10 mouse cellular contexts compared by ENCODE assay signal in the genomic region with DNA sequence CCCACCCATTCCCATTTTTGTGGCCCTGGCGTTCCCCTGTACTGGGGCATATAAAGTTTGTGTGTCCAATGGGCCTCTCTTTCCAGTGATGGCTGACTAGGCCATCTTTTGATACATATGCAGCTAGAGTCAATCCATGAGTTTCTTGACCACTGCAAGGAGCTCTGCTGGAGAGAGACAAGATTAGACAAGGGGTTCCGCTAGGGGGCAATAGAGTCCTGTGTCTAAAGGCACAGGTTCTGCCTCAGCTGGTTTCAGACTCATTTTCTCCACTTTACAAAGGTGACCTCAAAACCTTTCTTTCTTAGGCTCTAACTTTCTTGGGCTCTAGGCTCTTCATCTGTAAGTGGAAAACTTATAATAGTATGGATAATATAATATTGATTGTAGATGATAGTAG. TPM values are rescaled to one million over a fixed set of nuclear protein-coding genes. Genes with fewer than 3 reads are reported as not detected.
DNase-seq lines count a peak whose midpoint lies in the region; ATAC-seq and TF ChIP-seq lines count a peak whose summit lies in the region.
"Not testable (repeated sequence)": the region's sequence is repeated elsewhere in the genome, so short reads cannot be mapped to it uniquely, and the experiment has no call there.
"Had no signal": no experiment of that assay in that cellular context is flagged by ENCODE, and none has a peak within 500 bp of the region (broad histone marks: within the 10 kb centered on the region; RNA-seq: fewer than 3 reads in every experiment).

No protein-coding gene starts in this region.

- not testable (repeated sequence) for H3K27ac ChIP-seq in embryonic facial prominence, embryonic 10.5 days (replicated peaks); heart, postnatal 0 days (ENCODE audit: low read depth); liver, embryonic 13.5 days

- ATAC-seq in CD4-positive, CD25-positive, alpha-beta regulatory T cell, adult 4 months, result peak; percentile 95
- peak; percentile 51 for ATAC-seq in heart, postnatal 0 days (ENCODE audit: insufficient read depth, low read depth)
- ATAC-seq in liver, embryonic 13.5 days (ENCODE audit: low read depth), result not testable (repeated sequence)

- H3K27me3 ChIP-seq in embryonic facial prominence, embryonic 10.5 days (replicated peaks; ENCODE audit: low read depth, poor library complexity, severe bottlenecking); heart, postnatal 0 days (ENCODE audit: control insufficient read depth, insufficient read depth, low read length); liver, embryonic 13.5 days; splenic B cell, adult 2 months (ENCODE audit: control insufficient read depth, insufficient read depth, low read length, poor library complexity, severe bottlenecking): not testable (repeated sequence)

- not testable (repeated sequence) for H3K9me3 ChIP-seq in embryonic facial prominence, embryonic 10.5 days; heart, postnatal 0 days (replicated peaks; ENCODE audit: control insufficient read depth, low read length); liver, embryonic 13.5 days (replicated peaks)

- H3K4me3 ChIP-seq in embryonic facial prominence, embryonic 10.5 days; heart, postnatal 0 days (ENCODE audit: low read depth, low read length); liver, embryonic 13.5 days (replicated peaks): not testable (repeated sequence)

- 12% methylated on average over 2 of the region's 2 CpGs for WGBS in embryonic facial prominence, embryonic 10.5 days
- WGBS in heart, postnatal 0 days, result 0% methylated on average over 2 of the region's 2 CpGs
- WGBS in liver, embryonic 13.5 days (ENCODE audit: insufficient replicate concordance), result 6% methylated on average over 2 of the region's 2 CpGs

- not testable (repeated sequence) for TF ChIP-seq EP300 in heart, postnatal 0 days (IDR thresholded peaks at IDR 0.05; ENCODE audit: low read depth)

- peak; percentile 18 to 50 for DNase-seq in adrenal gland, postnatal 4 days (ENCODE audit: low spot score in 2 of 2)
- peak; percentile 62 for DNase-seq in embryonic facial prominence, embryonic 10.5 days (ENCODE audit: low spot score)
- peak; percentile 73 for DNase-seq in heart, postnatal 0 days (ENCODE audit: low spot score)
- DNase-seq in kidney, postnatal 25 days, result peak; percentile 77 to 92
- peak; percentile 31 for DNase-seq in liver, embryonic 13.5 days
- peak; percentile 39 for DNase-seq in neural tube, embryonic 10.5 days (ENCODE audit: extremely low spot score, low spot score)
- DNase-seq in splenic B cell, adult 2 months (ENCODE audit: low read depth, low spot score), result peak; percentile 92

- not testable (repeated sequence) for H3K36me3 ChIP-seq in embryonic facial prominence, embryonic 10.5 days (replicated peaks); heart, postnatal 0 days (replicated peaks; ENCODE audit: control insufficient read depth, insufficient read depth, low read length); liver, embryonic 13.5 days; splenic B cell, adult 2 months (ENCODE audit: control insufficient read depth, insufficient read depth, low read length, poor library complexity, severe bottlenecking)

- not testable (repeated sequence) for H3K4me2 ChIP-seq in heart, postnatal 0 days (ENCODE audit: low read depth, low read length); liver, embryonic 13.5 days

- TF ChIP-seq CTCF in heart, postnatal 0 days (IDR thresholded peaks at IDR 0.05; ENCODE audit: low read depth), result peak; percentile 71

- H3K4me1 ChIP-seq in embryonic facial prominence, embryonic 10.5 days; heart, postnatal 0 days (ENCODE audit: control insufficient read depth, insufficient read depth); liver, embryonic 13.5 days (replicated peaks): not testable (repeated sequence)

- not testable (repeated sequence) for H3K9ac ChIP-seq in heart, postnatal 0 days (replicated peaks; ENCODE audit: low read depth, low read length); liver, embryonic 13.5 days

RNA-seq across cellular contexts. Expression of gene Ubac2, which starts 13.3 kb away (rescaled TPM):
- polyA plus RNA-seq in CD4-positive, CD25-positive, alpha-beta regulatory T cell, adult 4 months (2017; shearing (Covaris generic)), result 10 to 100 TPM; 83.5 to 93.7 TPM
- total RNA-seq in adrenal gland, postnatal 4 days (2021), result 10 to 100 TPM; 33.5 to 33.9 TPM
- polyA plus RNA-seq in embryonic facial prominence, embryonic 10.5 days (2016; fragmentation: Nextera tagmentation; extraction: Ambion mirVana), result 70.5 and 73.4 TPM in 2 replicates
- total RNA-seq in heart, postnatal 0 days (2014; rRNA removed; ENCODE audit: low replicate concordance), result 55.5 and 66.8 TPM in 2 replicates
- polyA plus RNA-seq in heart, postnatal 0 days (2015; fragmentation: Nextera tagmentation; extraction: Ambion mirVana), result 38.7 and 39.4 TPM in 2 replicates
- polyA plus RNA-seq in liver, embryonic 13.5 days (2015; fragmentation: Nextera tagmentation; extraction: Ambion mirVana), result 22.6 and 25.3 TPM in 2 replicates

RNA-seq across cellular contexts. Expression of gene Gpr18, which starts 50.4 kb away (rescaled TPM):
- 10 to 100 TPM; 92.7 to 95.9 TPM for polyA plus RNA-seq in CD4-positive, CD25-positive, alpha-beta regulatory T cell, adult 4 months (2017; shearing (Covaris generic))
- under 1 TPM in 1 of 2 experiments, not detected in 1; 0.25 TPM for total RNA-seq in adrenal gland, postnatal 4 days (2021)
- polyA plus RNA-seq in embryonic facial prominence, embryonic 10.5 days (2016; fragmentation: Nextera tagmentation; extraction: Ambion mirVana), result 0.22 TPM in 1 of 2 replicates, not detected in the other
- total RNA-seq in heart, postnatal 0 days (2014; rRNA removed; ENCODE audit: low replicate concordance), result not detected in 2 replicates
- polyA plus RNA-seq in heart, postnatal 0 days (2015; fragmentation: Nextera tagmentation; extraction: Ambion mirVana), result 0.07 and 0.10 TPM in 2 replicates
- 0.14 TPM in 1 of 2 replicates, not detected in the other for polyA plus RNA-seq in liver, embryonic 13.5 days (2015; fragmentation: Nextera tagmentation; extraction: Ambion mirVana)
- polyA plus RNA-seq: heart, embryonic 14.5 days; neural tube, embryonic 15.5 days had no signal

Comparison
In these comparisons a context has a peak if more than half of its experiments do, and no peak if none do; other contexts are left out.
1. DNase-seq: peak in every context shown above with its lines; median percentile 92 in splenic B cell, adult 2 months; 84 in kidney, postnatal 25 days; 73 in heart, postnatal 0 days; 62 in embryonic facial prominence, embryonic 10.5 days; 39 in neural tube, embryonic 10.5 days; 34 in adrenal gland, postnatal 4 days; 31 in liver, embryonic 13.5 days.
2. RNA of gene Gpr18, which starts 50.4 kb away (polyA plus RNA-seq): 92.7 to 95.9 TPM in CD4-positive, CD25-positive, alpha-beta regulatory T cell, adult 4 months; 0.22 TPM in embryonic facial prominence, embryonic 10.5 days, 0.07 to 0.10 TPM in heart, postnatal 0 days and 0.14 TPM in liver, embryonic 13.5 days; every median in the first group is over 10 times any median in the second.